Mouse (Mus musculus): ENCODE measurements around the gene Shd.

Gene Shd

GRCm38 (mm10) chr17:56006956-56007355 lies 36.7 kb downstream of the Shd start:
- DNase-seq (ENCODE audit: low spot score in 2 of 2), result no peak

- no peak for DNase-seq (ENCODE audit: low spot score in 2 of 2)
These were observed 37.4 kb downstream of the Shd start for GRCm38 (mm10) chr17:56007444-56008355.

GRCm38 (mm10) chr17:56008356-56009087 lies 38.3 kb downstream of the Shd start:
- peak; percentile 88 to 97 for DNase-seq (ENCODE audit: low spot score in 2 of 2)

GRCm38 (mm10) chr17:56009088-56009961 lies 39.1 kb downstream of the Shd start:
- peak; percentile 75 to 88 for DNase-seq (ENCODE audit: low spot score in 2 of 2)

- DNase-seq (ENCODE audit: low spot score in 2 of 2), result no peak
These were observed 39.6 kb downstream of the Shd start for GRCm38 (mm10) chr17:56009962-56010240.

- DNase-seq (ENCODE audit: low spot score in 2 of 2), result no peak
These were observed 40.0 kb downstream of the Shd start for GRCm38 (mm10) chr17:56010255-56010654.

GRCm38 (mm10) chr17:56010681-56011080 lies 40.4 kb downstream of the Shd start:
- DNase-seq (ENCODE audit: low spot score in 2 of 2), result peak in 1 of 2 experiments; percentile 76

- DNase-seq (ENCODE audit: low spot score in 2 of 2), result no peak
These were observed 41.2 kb downstream of the Shd start for GRCm38 (mm10) chr17:56011441-56011840.

GRCm38 (mm10) chr17:56015293-56015692 lies 45.0 kb downstream of the Shd start:
- DNase-seq (ENCODE audit: low spot score in 2 of 2), result no peak

- DNase-seq (ENCODE audit: low spot score in 2 of 2), result no peak
These were observed 46.1 kb downstream of the Shd start for GRCm38 (mm10) chr17:56016382-56016781.

- DNase-seq (ENCODE audit: low spot score in 2 of 2), result no peak
These were observed 46.8 kb downstream of the Shd start for GRCm38 (mm10) chr17:56016793-56017785.

- no peak for DNase-seq (ENCODE audit: low spot score in 2 of 2)
These were observed 47.6 kb downstream of the Shd start for GRCm38 (mm10) chr17:56017848-56018247.

GRCm38 (mm10) chr17:56018347-56019131 lies 48.3 kb downstream of the Shd start:
- DNase-seq (ENCODE audit: low spot score in 2 of 2), result peak in 1 of 2 experiments; percentile 73

GRCm38 (mm10) chr17:56020400-56021084 lies 50.3 kb downstream of the Shd start:
- no peak for DNase-seq (ENCODE audit: low spot score in 2 of 2)

GRCm38 (mm10) chr17:56021161-56021910 lies 51.1 kb downstream of the Shd start:
- peak in 1 of 2 experiments; percentile 84 for DNase-seq (ENCODE audit: low spot score in 2 of 2)

- DNase-seq (ENCODE audit: low spot score in 2 of 2), result no peak
These were observed 52.1 kb downstream of the Shd start for GRCm38 (mm10) chr17:56022131-56022988.

GRCm38 (mm10) chr17:56022989-56023290 lies 52.7 kb downstream of the Shd start:
- DNase-seq (ENCODE audit: low spot score in 2 of 2), result no peak

GRCm38 (mm10) chr17:56023386-56023785 lies 53.1 kb downstream of the Shd start:
- no peak for DNase-seq (ENCODE audit: low spot score in 2 of 2)
